Mouse (Mus musculus) spleen, adult 2 months (tissue): Measurements from ENCODE around the gene Tbc1d2b.

Experiments used
- CTCF ChIP-seq: fragments of 200-500 bp; IDR thresholded peaks from 2 replicates; pipeline ENCODE4 v1.5.1; 2011; ENCODE audit warnings: mild to moderate bottlenecking, inconsistent platforms; ENCODE audit not compliant: insufficient read depth, insufficient read length, insufficient replicate concordance; ENCODE audit errors: extremely low read depth
- POLR2A ChIP-seq: fragments of 200-500 bp; IDR thresholded peaks from 2 replicates; pipeline ENCODE4 v1.6.1; 2011; ENCODE audit warnings: low read depth, low read length, inconsistent platforms

- TF ChIP-seq POLR2A, result no peak
- TF ChIP-seq CTCF, result no peak
Measured at GRCm38 (mm10) chr9:90293641-90294398, 23.2 kb upstream of the Tbc1d2b start.
